Mouse (Mus musculus): ENCODE measurements around the gene Slx1b. TPM values are rescaled to one million over a fixed set of nuclear protein-coding genes. Genes with fewer than 3 reads are reported as not detected.
"Not testable (repeated sequence)": the region's sequence is repeated elsewhere in the genome, so short reads cannot be mapped to it uniquely, and the experiment has no call there.

Gene Slx1b
- polyA plus RNA-seq, 1 experiment from 2014 or later: 14.8 TPM

DNA sequence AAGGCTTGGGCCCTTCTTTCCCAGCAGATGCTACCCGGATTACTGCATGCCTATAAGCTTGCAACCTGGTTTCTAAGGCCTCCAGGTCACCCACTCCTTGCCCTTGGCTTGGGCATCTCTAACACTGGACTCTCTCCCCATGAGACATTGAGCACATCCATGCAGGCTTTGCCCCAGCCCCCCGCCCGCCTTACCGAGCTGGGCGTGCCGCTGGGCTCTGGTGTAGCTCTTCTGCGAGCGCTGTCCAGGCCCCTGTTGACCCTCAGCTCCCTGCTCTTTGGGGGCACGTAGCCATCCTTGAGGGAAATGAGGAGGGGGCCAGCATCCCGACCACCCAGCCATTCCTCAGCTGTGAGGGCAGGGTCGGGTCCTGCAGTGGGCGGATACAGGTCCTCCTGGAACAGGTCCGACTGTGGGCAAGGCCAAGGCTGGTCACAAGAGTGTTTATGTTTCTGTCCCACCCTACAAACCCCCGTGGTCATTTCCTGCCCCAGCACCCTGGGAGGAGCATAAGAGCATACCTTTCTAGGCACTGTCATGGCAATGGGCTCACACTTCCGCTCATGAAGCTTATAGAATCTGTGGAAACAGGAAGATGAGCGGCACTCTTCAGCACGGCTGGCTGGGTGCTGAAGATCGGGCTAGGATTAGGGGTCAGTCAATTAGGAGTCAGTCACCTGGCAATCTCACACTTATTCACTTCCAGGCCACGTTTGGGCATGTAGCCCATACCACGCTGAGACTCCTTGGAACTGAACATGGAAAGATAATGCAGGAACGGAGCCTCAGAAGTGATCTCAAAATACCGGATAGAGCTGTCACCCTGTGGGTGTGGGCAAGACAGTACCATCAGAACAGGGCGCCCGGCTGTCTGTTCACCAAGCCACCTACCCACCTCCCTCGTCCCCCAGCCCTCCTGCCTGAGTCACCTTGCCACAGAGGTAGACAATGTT is 4.8 kb upstream of the Slx1b start:
- Histone ChIP-seq H3K27me3 (ENCODE audit: low read depth, poor library complexity, severe bottlenecking) (peaks cover 39% of the 10 kb centered on the region), H3K4me1 (peaks cover 53% of the 10 kb centered on the region), H3K4me3 (0 out of 2 replicates have a peak overlapping the region, but pooled peaks have one; percentile 16), H3K9me3 (replicated peaks) (no peaks in the 10 kb centered on the region), H3K27ac (0 out of 2 replicates have a peak overlapping the region, but pooled peaks have one; percentile 44), H3K36me3 (peaks cover 40% of the 10 kb centered on the region)
- DNase-seq (ENCODE audit: low spot score): no peak
- WGBS: 87% methylated on average over 25 of the region's 25 CpGs

DNA sequence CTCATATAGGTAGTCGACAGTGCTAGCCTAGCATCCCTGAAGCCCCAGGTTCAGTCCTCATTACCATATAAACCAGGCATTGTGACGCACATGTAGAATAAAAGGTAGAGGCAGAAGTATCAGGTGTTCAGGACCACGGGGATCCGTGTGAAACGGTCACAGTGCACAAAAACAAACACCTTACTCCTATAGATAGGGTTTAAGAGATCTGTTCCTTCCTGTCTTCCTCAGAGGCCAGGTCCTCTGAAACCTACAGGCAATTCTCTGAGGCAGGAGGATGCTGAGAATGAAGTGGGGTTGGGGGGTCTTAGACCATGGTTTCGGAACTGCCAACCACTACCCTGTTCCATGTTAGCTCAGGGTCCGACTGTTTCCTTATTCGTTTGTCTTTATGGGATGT is 2.3 kb upstream of the Slx1b start:
- no peaks in the 10 kb centered on the region for H3K9me3 ChIP-seq (replicated peaks)
- DNase-seq (ENCODE audit: low spot score): no peak
- no peak overlapping the region; the same call in 1 of the 2 replicates for H3K4me3 ChIP-seq
- peaks cover 40% of the 10 kb centered on the region for H3K4me1 ChIP-seq
- H3K36me3 ChIP-seq: peaks cover 40% of the 10 kb centered on the region
- 94% methylated on average over 8 of the region's 8 CpGs for WGBS
- peaks cover 14% of the 10 kb centered on the region for H3K27me3 ChIP-seq (ENCODE audit: low read depth, poor library complexity, severe bottlenecking)
- H3K27ac ChIP-seq: no peak overlapping the region

DNA sequence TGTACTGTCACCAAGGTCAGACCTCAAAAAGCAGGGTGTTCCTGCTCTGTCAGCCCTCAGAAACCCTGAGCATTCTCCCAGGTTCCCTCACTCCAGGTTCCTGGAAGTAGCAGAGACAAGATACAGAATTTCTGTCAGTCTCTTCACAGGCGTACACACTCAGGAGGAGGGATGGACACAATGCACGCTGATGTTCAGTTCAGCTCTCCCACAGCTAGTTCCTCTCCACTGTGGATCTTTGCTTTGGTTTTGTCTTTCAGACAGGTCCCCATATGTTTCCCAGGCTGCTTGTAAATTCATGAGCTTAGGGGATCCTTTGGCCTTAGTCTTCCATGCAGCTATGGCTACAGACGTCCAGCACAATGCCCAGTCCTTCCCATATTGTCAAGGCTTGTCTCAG is 1.3 kb upstream of the Slx1b start:
- Histone ChIP-seq H3K36me3 (peaks cover 46% of the 10 kb centered on the region), H3K27ac (peak overlapping the region; percentile 95; the same call in 1 of the 2 replicates), H3K4me3 (peak overlapping the region; percentile 89), H3K9me3 (replicated peaks) (no peaks in the 10 kb centered on the region), H3K4me1 (peaks cover 37% of the 10 kb centered on the region), H3K27me3 (ENCODE audit: low read depth, poor library complexity, severe bottlenecking) (peaks cover 5% of the 10 kb centered on the region)
- no peak for DNase-seq (ENCODE audit: low spot score)
- WGBS: 87% methylated on average over 3 of the region's 3 CpGs

DNA sequence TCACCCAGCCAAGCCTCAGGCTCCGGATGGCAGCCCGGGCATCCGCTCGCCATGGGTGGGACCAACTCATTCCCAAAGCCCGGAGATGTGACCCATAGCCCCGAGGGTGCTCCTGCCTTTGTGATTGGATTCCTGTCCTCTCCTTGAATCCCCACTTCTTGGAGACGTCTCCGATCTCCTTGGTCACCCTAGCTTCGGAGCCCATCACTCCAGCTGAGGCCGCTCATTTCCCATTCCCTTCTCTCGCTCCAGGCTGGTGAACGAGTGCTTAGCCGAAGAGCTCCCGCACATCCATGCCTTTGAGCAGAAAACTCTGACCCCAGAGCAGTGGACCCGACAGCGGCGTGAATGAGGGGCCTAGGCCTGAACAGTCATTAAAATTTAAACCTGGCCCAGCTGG is 719 bp upstream of the Slx1b start:
- Histone ChIP-seq H3K9me3 (replicated peaks) (no peaks in the 10 kb centered on the region), H3K27me3 (ENCODE audit: low read depth, poor library complexity, severe bottlenecking) (no peaks in the 10 kb centered on the region), H3K4me3 (peak overlapping the region; percentile 89), H3K4me1 (peaks cover 31% of the 10 kb centered on the region), H3K27ac (peak overlapping the region; percentile 95), H3K36me3 (peaks cover 52% of the 10 kb centered on the region)
- 2% methylated on average over 17 of the region's 17 CpGs for WGBS
- DNase-seq (ENCODE audit: low spot score): no peak

DNA sequence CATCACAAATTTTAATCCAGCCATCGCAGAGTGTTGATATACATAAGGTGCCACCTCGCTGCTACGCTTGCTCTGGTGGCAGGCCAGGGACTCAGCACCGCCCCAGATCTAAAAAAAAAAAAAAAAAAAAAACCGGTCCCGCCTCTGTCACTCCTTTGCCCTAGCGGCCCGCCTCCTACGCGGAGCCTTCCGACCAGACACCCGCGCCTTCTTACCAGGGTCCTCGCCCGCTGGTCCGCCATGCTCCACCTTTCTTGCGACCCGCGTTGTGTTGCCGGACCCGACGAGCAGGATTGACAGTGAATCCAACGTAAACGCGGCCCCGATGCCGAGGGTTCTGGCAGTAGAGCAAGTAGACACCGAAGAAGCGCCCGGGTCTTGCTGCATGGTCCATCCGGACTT is 373 bp downstream of the Slx1b start, which contains the start of gene Bola2:
Gene Bola2 (plus strand): TSS at position 192 of the 402 bp plus-strand sequence.
- no peaks in the 10 kb centered on the region for H3K27me3 ChIP-seq (ENCODE audit: low read depth, poor library complexity, severe bottlenecking)
- H3K4me3 ChIP-seq: peak within 1 kb of the TSS; percentile 89
- under 1% methylated on average over 31 of the region's 31 CpGs for WGBS
- peaks cover 23% of the 10 kb centered on the region for H3K4me1 ChIP-seq
- H3K36me3 ChIP-seq: peaks cover 56% of the 10 kb centered on the region
- no peaks in the 10 kb centered on the region for H3K9me3 ChIP-seq (replicated peaks)
- peak within 1 kb of the TSS; percentile 95 for H3K27ac ChIP-seq
- DNase-seq (ENCODE audit: low spot score): no peak

DNA sequence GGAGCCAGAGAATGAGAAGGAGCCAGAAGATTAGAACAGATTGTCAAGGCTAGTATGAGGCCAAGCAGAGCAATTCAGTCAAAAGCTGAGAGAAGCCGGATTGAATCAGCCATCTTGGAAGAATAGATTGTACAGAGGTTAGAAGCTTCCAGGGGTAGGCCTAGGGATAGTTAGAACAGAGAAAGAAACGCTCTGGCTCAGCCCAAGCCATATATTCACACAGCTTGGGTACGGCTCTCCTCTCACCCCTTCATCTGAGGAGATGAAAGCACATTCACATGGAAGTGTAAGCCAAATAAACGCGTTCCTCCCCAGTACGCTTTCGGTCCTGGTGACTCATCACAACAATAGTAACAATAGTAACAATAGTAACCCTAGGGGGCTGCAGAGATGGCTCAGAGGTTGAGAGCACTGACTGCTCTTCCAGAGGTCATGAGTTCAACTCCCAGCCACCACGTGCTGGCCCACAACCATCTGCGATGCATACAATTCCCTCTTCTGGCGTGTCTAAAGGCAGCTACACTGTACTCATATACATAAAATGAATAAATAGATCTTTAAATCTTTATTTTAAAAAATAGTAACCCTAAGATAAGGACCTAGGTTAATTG is 1.0 kb downstream of the Slx1b start:
- no peak for DNase-seq (ENCODE audit: low spot score)
- H3K27ac ChIP-seq: peak overlapping the region; percentile 95; the same call in 1 of the 2 replicates
- H3K9me3 ChIP-seq (replicated peaks): no peaks in the 10 kb centered on the region
- peaks cover 56% of the 10 kb centered on the region for H3K36me3 ChIP-seq
- WGBS: 58% methylated on average over 10 of the region's 10 CpGs
- H3K27me3 ChIP-seq (ENCODE audit: low read depth, poor library complexity, severe bottlenecking): no peaks in the 10 kb centered on the region
- peaks cover 20% of the 10 kb centered on the region for H3K4me1 ChIP-seq
- peak overlapping the region; percentile 89 for H3K4me3 ChIP-seq

DNA sequence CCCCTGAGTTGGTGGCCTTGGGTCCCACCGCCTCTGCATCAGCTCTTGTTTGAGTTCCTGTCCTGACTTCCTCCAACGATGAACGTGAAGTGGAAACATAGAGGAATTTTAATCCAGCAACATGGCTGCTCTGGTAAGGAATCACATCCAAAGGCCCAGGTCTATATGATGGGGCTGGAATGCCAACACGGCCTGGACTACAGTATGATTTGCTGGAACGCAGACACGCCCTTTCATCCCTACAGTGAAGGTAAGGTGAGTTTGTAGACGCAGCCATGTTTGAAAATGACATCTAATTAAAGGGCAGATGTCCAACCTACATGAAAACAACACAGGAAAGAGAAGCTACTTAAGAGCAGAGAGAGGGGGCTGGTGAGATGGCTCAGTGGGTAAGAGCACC is 1.8 kb downstream of the Slx1b start:
- Histone ChIP-seq H3K36me3 (peaks cover 50% of the 10 kb centered on the region), H3K4me1 (peaks cover 20% of the 10 kb centered on the region), H3K27ac (no peak overlapping the region), H3K27me3 (ENCODE audit: low read depth, poor library complexity, severe bottlenecking) (no peaks in the 10 kb centered on the region), H3K9me3 (replicated peaks) (no peaks in the 10 kb centered on the region), H3K4me3 (no peak overlapping the region)
- WGBS: 93% methylated on average over 7 of the region's 7 CpGs
- DNase-seq (ENCODE audit: low spot score): no peak

DNA sequence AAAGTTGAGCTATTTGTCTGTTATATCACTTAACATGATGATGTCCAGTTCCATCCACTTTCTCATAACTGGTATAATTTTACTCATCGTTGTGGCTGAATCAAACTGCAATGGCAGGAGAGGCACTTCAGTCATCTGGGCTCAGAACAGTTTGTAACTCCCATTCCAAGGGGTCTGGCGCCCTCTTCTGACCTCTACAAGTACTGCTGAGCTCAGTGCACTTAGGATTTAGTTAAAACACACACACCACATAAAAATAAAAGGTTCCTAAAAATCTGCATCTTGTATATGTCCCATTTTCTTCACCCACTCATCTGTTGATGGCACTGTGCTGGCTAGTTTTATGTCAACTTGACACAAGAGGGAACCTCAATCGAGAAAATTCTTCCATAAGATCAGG is 2.3 kb downstream of the Slx1b start:
- Histone ChIP-seq H3K4me3 (no peak overlapping the region), H3K4me1 (peaks cover 20% of the 10 kb centered on the region), H3K9me3 (replicated peaks) (no peaks in the 10 kb centered on the region), H3K27me3 (ENCODE audit: low read depth, poor library complexity, severe bottlenecking) (no peaks in the 10 kb centered on the region), H3K36me3 (peaks cover 46% of the 10 kb centered on the region), H3K27ac (no peak overlapping the region)
- DNase-seq (ENCODE audit: low spot score): peak; percentile 77
- 47% methylated on average over 3 of the region's 3 CpGs for WGBS

DNA sequence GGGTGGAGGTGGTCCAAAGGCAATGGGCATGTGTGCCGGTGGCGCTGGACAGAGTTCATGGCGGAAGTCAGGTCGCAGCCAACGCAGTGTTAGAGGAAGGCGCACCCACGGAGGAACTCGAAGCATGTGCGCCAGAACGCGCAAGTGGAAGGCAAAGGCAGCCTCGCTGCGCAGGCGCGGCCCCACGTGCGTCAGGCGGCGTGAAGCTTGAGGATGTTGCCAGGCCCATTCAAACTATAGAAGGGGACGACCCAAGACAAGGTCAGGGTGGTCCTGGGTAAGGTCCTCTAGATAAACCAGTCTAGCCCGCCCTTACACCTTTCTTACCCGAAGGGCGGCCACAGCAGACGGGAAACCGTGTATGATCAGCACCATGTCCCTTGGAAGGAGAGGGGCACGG is 3.2 kb downstream of the Slx1b start:
- peaks cover 20% of the 10 kb centered on the region for H3K4me1 ChIP-seq
- H3K9me3 ChIP-seq (replicated peaks): no peaks in the 10 kb centered on the region
- no peak overlapping the region for H3K4me3 ChIP-seq
- peaks cover 38% of the 10 kb centered on the region for H3K36me3 ChIP-seq
- H3K27ac ChIP-seq: no peak overlapping the region
- WGBS: 95% methylated on average over 26 of the region's 26 CpGs
- no peaks in the 10 kb centered on the region for H3K27me3 ChIP-seq (ENCODE audit: low read depth, poor library complexity, severe bottlenecking)
- DNase-seq (ENCODE audit: low spot score): no peak

DNA sequence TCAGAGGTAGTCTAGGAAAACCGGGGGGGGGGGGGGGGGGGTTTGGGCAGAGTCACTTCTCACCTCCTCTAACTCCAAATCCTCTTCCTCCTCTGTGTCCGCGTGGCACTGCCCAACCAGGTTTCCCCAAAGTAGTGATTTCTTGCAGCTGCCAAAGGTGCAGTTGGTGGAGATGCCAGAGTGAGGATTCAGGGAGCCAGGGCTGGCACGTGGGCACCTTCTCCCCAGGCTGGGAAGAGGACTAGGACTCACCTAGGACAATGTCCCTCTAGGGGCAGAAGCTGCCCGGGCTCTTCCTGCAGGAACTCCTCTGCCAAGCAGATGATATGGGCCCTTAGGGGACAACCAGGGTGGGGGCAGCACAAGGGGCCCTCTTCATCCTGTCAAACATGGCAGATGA is 3.9 kb downstream of the Slx1b start:
- no peaks in the 10 kb centered on the region for H3K9me3 ChIP-seq (replicated peaks)
- H3K27ac ChIP-seq: no peak overlapping the region
- no peaks in the 10 kb centered on the region for H3K27me3 ChIP-seq (ENCODE audit: low read depth, poor library complexity, severe bottlenecking)
- DNase-seq (ENCODE audit: low spot score): no peak
- H3K36me3 ChIP-seq: peaks cover 31% of the 10 kb centered on the region
- H3K4me1 ChIP-seq: peaks cover 13% of the 10 kb centered on the region
- no peak overlapping the region for H3K4me3 ChIP-seq
- 83% methylated on average over 5 of the region's 5 CpGs for WGBS

DNA sequence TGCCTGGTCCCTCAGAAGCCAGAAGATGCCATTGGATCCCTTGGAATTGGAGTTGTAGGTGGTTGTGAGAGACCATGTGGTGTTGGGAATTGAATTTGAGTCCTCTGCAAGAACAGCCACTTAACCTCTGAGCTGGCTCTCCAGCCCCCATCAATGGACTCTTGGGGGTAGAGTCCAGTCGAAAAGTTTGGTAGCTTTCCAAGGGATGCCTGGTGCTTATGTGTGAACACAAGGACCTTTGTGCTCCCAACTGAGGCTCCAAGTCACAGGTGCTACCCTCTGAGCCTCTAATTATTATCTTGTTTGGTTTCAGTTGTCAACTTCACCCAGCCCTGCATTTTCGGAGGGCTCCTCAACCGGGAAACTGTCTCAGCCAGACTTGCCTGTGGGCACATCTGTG is 4.8 kb downstream of the Slx1b start:
- Histone ChIP-seq H3K4me3 (no peak overlapping the region), H3K27me3 (ENCODE audit: low read depth, poor library complexity, severe bottlenecking) (no peaks in the 10 kb centered on the region), H3K36me3 (peaks cover 31% of the 10 kb centered on the region), H3K4me1 (peaks cover 7% of the 10 kb centered on the region), H3K27ac (no peak overlapping the region), H3K9me3 (replicated peaks) (no peaks in the 10 kb centered on the region)
- 87% methylated on average over 3 of the region's 3 CpGs for WGBS
- DNase-seq (ENCODE audit: low spot score): no peak

DNA sequence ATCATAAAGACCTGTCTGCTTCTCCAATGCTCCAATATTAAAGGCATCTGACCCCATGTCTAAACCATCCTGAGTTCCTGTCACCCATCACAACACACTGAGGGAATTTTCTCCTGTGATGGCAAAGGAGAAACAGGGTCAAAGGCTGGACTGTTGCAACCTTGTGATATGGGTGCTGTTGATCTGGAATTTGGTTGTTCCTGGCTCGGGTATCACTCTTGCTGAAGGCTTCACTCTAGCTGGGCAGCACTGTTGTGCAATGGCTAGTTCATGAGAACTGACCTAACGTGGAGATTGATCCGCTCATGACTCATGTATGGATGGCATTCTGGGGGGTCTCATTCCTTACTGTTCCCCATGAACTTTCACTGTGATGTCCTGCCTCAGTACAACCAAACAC is 6.6 kb downstream of the Slx1b start:
- no peaks in the 10 kb centered on the region for H3K27me3 ChIP-seq (ENCODE audit: low read depth, poor library complexity, severe bottlenecking)
- DNase-seq (ENCODE audit: low spot score): no peak
- H3K27ac ChIP-seq: no peak overlapping the region
- 92% methylated on average over 3 of the region's 3 CpGs for WGBS
- H3K4me3 ChIP-seq: no peak overlapping the region
- no peaks in the 10 kb centered on the region; the same call in 1 of the 2 replicates for H3K4me1 ChIP-seq
- H3K9me3 ChIP-seq (replicated peaks): no peaks in the 10 kb centered on the region
- H3K36me3 ChIP-seq: peaks cover 32% of the 10 kb centered on the region

DNA sequence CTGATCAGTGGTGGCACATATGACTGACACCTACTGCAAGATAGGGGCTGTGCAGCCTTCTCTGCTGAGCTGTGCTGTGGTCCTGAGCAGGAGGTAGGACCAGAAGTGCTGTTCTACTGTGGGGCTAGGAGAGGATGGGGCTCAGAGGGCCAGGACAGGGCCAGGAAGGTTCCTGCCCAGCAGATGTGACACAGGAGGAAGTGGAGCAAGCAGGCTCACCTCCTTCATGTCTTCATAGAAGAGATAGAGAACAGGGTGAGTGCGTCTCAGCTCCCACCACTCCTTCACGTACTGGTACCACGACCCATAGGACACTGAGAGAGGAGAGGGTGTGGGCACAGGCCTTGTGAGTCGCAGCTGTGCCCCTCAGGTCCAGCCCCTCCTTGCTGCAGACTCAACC is 7.4 kb downstream of the Slx1b start:
- WGBS: 77% methylated on average over 4 of the region's 4 CpGs

More for the DNA sequence above, 7.4 kb downstream of the Slx1b start:
- H3K4me1 ChIP-seq; H3K4me3 ChIP-seq; H3K27me3 ChIP-seq (ENCODE audit: low read depth, poor library complexity, severe bottlenecking); H3K9me3 ChIP-seq (replicated peaks); H3K27ac ChIP-seq; DNase-seq (ENCODE audit: low spot score): not testable (repeated sequence)
- peaks cover 34% of the 10 kb centered on the region for H3K36me3 ChIP-seq
